Mouse (Mus musculus): ENCODE measurements around the gene Hps3. TPM values are rescaled to one million over a fixed set of nuclear protein-coding genes. Genes with fewer than 3 reads are reported as not detected.
A peak's percentile ranks its signal among the peaks of the same experiment; 100 is the strongest.
"Not testable (repeated sequence)": the region's sequence is repeated elsewhere in the genome, so short reads cannot be mapped to it uniquely, and the experiment has no call there.

The Hps3 gene
- polyA plus RNA-seq (2016; fragmentation: Nextera tagmentation; extraction: Ambion mirVana): 10.3 and 11.0 TPM in 2 replicates

- H3K4me2 ChIP-seq (replicated peaks): peak within 1 kb of the TSS; percentile 61
- no peak within 1 kb of the TSS for H3K27ac ChIP-seq
- no peaks in the 10 kb centered on the region for H3K36me3 ChIP-seq
- peak within 1 kb of the TSS; percentile 48 for H3K9ac ChIP-seq
- ATAC-seq (ENCODE audit: insufficient number of reproducible peaks, insufficient read depth, low FRiP score, low TSS enrichment): peak; percentile 100
- WGBS: under 1% methylated on average over 47 of the region's 47 CpGs
- H3K9me3 ChIP-seq: no peaks in the 10 kb centered on the region
- peak within 1 kb of the TSS; percentile 80 for H3K4me3 ChIP-seq
- H3K27me3 ChIP-seq: no peaks in the 10 kb centered on the region
- no peaks in the 10 kb centered on the region for H3K4me1 ChIP-seq
Observed at GRCm38 (mm10) chr3:20034719-20035404, at the start of gene Hps3. Gene Hps3 (minus strand): TSS chr3:20035315.

- no peak for ATAC-seq (ENCODE audit: insufficient number of reproducible peaks, insufficient read depth, low FRiP score, low TSS enrichment)
- H3K9ac ChIP-seq: no peak overlapping the region
- no peak overlapping the region for H3K4me3 ChIP-seq
- no peak overlapping the region for H3K4me2 ChIP-seq (replicated peaks)
- H3K4me1 ChIP-seq: no peaks in the 10 kb centered on the region
- no peak overlapping the region for H3K27ac ChIP-seq
- WGBS: 74% methylated on average over 3 of the region's 3 CpGs
- no peaks in the 10 kb centered on the region for H3K27me3 ChIP-seq
- no peaks in the 10 kb centered on the region for H3K9me3 ChIP-seq
- peaks cover 3% of the 10 kb centered on the region; the same call in 1 of the 2 replicates for H3K36me3 ChIP-seq
Observed at GRCm38 (mm10) chr3:20082161-20082560, 47.0 kb upstream of the Hps3 start.

DNA sequence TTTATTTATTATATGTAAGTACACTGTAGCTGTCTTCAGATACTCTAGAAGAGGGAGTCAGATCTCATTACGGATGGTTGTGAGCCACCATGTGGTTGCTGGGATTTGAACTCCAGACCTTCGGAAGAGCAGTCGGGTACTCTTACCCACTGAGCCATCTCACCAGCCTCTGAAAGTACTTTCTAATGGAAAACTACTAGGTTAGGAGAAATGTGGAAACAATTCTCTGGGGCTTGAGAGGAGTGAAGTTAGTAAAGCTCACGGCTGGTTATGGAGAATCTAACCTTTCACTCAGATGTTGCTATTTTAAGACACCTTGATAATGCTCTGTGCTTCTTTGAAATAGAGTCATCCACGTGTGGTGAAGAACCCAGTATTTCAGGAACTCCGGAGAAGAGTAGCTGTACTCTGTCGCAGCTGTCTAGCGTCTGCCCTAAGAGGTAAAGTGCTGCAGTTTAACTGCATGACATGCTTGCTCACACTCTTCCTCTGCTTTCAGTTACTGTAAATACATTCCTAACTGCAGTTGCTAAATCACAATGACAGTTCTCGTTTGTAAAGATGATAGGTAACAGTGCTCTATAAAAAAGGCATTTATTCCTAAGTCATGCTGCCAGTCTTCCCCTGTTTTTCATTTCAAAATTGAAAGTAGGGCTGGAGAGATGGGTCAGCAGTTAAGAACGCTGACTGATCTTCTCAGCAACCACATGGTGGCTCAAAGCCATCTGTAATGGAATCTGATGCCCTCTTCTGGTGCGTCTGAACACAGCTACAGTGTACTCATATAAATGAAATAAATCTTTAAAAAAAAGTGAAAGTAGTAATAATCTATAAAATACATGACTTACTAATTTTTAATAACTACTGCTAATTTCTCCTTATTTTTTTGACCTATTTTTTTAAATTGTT, 41.3 kb upstream of the Hps3 start:
- Histone ChIP-seq H3K4me1 (no peaks in the 10 kb centered on the region), H3K36me3 (peaks cover 9% of the 10 kb centered on the region; the same call in 1 of the 2 replicates), H3K27ac (no peak overlapping the region), H3K4me3 (no peak overlapping the region), H3K9ac (no peak overlapping the region), H3K27me3 (no peaks in the 10 kb centered on the region), H3K9me3 (no peaks in the 10 kb centered on the region), H3K4me2 (replicated peaks) (no peak overlapping the region)
- WGBS: 79% methylated on average over 11 of the region's 11 CpGs
- ATAC-seq (ENCODE audit: insufficient number of reproducible peaks, insufficient read depth, low FRiP score, low TSS enrichment): no peak

GRCm38 (mm10) chr3:20058197-20058541, 23.1 kb upstream of the Hps3 start:
- WGBS: 2% methylated on average over 6 of the region's 9 CpGs
- peaks cover 3% of the 10 kb centered on the region; the same call in 1 of the 2 replicates for H3K36me3 ChIP-seq
- peak overlapping the region; percentile 62 for H3K4me2 ChIP-seq (replicated peaks)
- H3K4me1 ChIP-seq: peaks cover 5% of the 10 kb centered on the region; the same call in 1 of the 2 replicates
- no peak overlapping the region for H3K27ac ChIP-seq
- H3K9me3 ChIP-seq: no peaks in the 10 kb centered on the region
- H3K4me3 ChIP-seq: peak overlapping the region; percentile 86
- no peaks in the 10 kb centered on the region for H3K27me3 ChIP-seq
- peak overlapping the region; percentile 61 for H3K9ac ChIP-seq
- ATAC-seq (ENCODE audit: insufficient number of reproducible peaks, insufficient read depth, low FRiP score, low TSS enrichment): no peak

- Histone ChIP-seq H3K9me3 (no peaks in the 10 kb centered on the region), H3K27ac (peak within 1 kb of the TSS; percentile 46; the same call in 1 of the 2 replicates), H3K4me2 (replicated peaks) (peak within 1 kb of the TSS; percentile 62), H3K9ac (peak within 1 kb of the TSS; percentile 61), H3K36me3 (peaks cover 3% of the 10 kb centered on the region; the same call in 1 of the 2 replicates), H3K4me3 (peak within 1 kb of the TSS; percentile 86), H3K4me1 (peaks cover 5% of the 10 kb centered on the region; the same call in 1 of the 2 replicates), H3K27me3 (no peaks in the 10 kb centered on the region)
- ATAC-seq (ENCODE audit: insufficient number of reproducible peaks, insufficient read depth, low FRiP score, low TSS enrichment): peak; percentile 100
- under 1% methylated on average over 51 of the region's 54 CpGs for WGBS
Observed at GRCm38 (mm10) chr3:20057306-20058196, 22.4 kb upstream of the Hps3 start, which contains the start of gene Hltf. Gene Hltf (plus strand): TSS chr3:20057811.

DNA sequence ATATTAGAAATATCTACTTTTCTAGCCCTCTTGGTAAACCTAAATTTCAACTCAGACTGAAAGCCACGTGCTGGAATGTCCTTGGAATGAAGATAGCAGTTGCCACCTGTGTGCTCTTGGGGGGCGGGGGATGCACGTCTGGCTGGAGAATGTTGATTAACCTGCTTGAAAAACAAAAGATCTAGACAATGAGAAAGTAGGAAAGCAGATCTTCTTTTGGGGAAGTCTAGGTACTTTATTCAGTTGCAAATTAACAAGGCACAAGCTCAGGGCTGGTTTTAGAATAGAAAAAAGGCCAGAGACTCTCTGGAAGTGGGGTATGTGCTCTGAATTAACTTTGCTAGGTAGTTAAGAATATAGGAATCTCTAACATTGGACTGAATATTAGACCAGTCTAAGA, 9.6 kb upstream of the Hps3 start:
- not testable (repeated sequence) for H3K9me3 ChIP-seq; ATAC-seq (ENCODE audit: insufficient number of reproducible peaks, insufficient read depth, low FRiP score, low TSS enrichment); H3K4me1 ChIP-seq; H3K9ac ChIP-seq; H3K4me2 ChIP-seq (replicated peaks); H3K27ac ChIP-seq; H3K4me3 ChIP-seq; H3K27me3 ChIP-seq; H3K36me3 ChIP-seq
- 69% methylated on average over 3 of the region's 3 CpGs for WGBS

DNA sequence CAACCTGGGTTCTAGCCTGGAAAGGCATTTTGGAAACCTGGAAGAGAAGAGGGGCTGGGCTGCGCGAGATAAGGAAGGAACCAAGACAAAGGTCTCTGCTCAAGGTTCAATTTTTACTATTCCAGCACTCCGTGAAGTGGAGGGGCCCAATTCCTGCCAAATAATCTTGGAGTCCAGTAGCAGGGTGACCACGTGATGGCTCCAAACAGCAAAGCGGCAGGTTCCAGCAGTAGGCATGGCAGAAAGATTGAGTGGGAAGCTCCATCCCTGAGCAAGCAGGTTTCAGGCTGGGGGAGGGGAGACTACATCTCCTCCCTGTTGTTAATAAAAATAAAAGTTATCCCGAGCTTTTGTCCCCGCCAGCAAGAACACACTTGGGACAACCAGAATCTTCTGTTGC, 6.3 kb upstream of the Hps3 start:
- not testable (repeated sequence) for ATAC-seq (ENCODE audit: insufficient number of reproducible peaks, insufficient read depth, low FRiP score, low TSS enrichment); H3K4me3 ChIP-seq; H3K9ac ChIP-seq; H3K27me3 ChIP-seq; H3K9me3 ChIP-seq; H3K4me2 ChIP-seq (replicated peaks); H3K4me1 ChIP-seq; H3K36me3 ChIP-seq; H3K27ac ChIP-seq
- 90% methylated on average over 7 of the region's 7 CpGs for WGBS

GRCm38 (mm10) chr3:20036069-20036468, 954 bp upstream of the Hps3 start:
- no peak for ATAC-seq (ENCODE audit: insufficient number of reproducible peaks, insufficient read depth, low FRiP score, low TSS enrichment)
- no peak overlapping the region for H3K9ac ChIP-seq
- H3K36me3 ChIP-seq: no peaks in the 10 kb centered on the region
- no peak overlapping the region for H3K27ac ChIP-seq
- no peak overlapping the region for H3K4me3 ChIP-seq
- WGBS: 78% methylated on average over 4 of the region's 4 CpGs
- H3K9me3 ChIP-seq: no peaks in the 10 kb centered on the region
- H3K4me1 ChIP-seq: no peaks in the 10 kb centered on the region
- no peak overlapping the region for H3K4me2 ChIP-seq (replicated peaks)
- no peaks in the 10 kb centered on the region for H3K27me3 ChIP-seq

- H3K4me3 ChIP-seq: peak overlapping the region; percentile 80
- H3K36me3 ChIP-seq: no peaks in the 10 kb centered on the region
- H3K4me1 ChIP-seq: no peaks in the 10 kb centered on the region
- H3K9me3 ChIP-seq: no peaks in the 10 kb centered on the region
- H3K27me3 ChIP-seq: no peaks in the 10 kb centered on the region
- peak overlapping the region; percentile 61 for H3K4me2 ChIP-seq (replicated peaks)
- 16% methylated on average over 10 of the region's 10 CpGs for WGBS
- no peak overlapping the region for H3K27ac ChIP-seq
- H3K9ac ChIP-seq: peak overlapping the region; percentile 48
- ATAC-seq (ENCODE audit: insufficient number of reproducible peaks, insufficient read depth, low FRiP score, low TSS enrichment): no peak
Observed at GRCm38 (mm10) chr3:20033761-20034718, 1.1 kb downstream of the Hps3 start.

DNA sequence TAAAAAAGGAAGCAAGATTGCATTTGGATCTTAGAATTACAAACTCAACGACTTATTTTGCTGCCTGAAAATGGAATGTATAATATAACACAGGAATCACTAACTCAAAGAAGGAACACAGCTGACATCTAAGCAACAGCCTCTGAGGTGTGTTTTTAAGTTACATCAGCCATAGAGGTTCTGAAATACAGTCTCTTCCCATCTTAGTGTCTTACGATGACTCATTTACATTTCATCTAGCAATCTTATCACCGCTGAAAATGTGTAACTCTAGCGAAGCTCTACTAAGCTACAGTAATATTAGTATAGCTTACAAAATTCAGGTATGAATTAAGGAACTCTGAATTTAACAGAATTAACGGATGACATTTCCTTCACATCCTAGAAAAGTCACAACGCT, 4.3 kb downstream of the Hps3 start:
- no peak for ATAC-seq (ENCODE audit: insufficient number of reproducible peaks, insufficient read depth, low FRiP score, low TSS enrichment)
- Histone ChIP-seq H3K9me3 (no peaks in the 10 kb centered on the region), H3K9ac (no peak overlapping the region), H3K4me2 (replicated peaks) (no peak overlapping the region), H3K4me3 (no peak overlapping the region), H3K4me1 (no peaks in the 10 kb centered on the region), H3K27me3 (no peaks in the 10 kb centered on the region), H3K27ac (no peak overlapping the region), H3K36me3 (no peaks in the 10 kb centered on the region)
- 90% methylated on average over 6 of the region's 6 CpGs for WGBS
